Mouse (Mus musculus): ENCODE data around the gene Thap3.

Gene Thap3

GRCm38 (mm10) chr4:151983560-151983959, 5.2 kb downstream of the Thap3 start:
- no peak for DNase-seq (ENCODE audit: low spot score in 2 of 2)

DNA sequence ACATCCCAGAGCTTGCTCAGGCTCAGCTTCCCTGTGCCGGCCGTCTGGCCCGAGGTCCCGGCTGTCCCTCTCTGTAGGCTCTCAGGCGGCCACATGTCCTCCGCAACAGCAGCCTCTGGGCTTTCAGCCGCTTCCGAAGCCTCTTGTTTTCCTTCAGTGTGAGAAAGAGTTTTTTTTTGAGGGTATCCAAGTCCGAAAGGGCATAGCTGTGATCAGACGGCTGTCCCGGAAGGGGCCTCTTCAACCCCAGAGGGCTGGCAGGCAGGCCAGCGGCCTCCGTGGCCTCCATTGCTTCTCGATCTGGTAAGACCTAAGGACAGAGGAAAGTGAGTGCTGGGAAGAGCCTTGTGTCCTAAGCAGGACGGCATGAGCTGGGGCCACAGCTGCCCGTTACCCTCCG, 5.8 kb downstream of the Thap3 start:
- DNase-seq (ENCODE audit: low spot score in 2 of 2), result no peak

DNA sequence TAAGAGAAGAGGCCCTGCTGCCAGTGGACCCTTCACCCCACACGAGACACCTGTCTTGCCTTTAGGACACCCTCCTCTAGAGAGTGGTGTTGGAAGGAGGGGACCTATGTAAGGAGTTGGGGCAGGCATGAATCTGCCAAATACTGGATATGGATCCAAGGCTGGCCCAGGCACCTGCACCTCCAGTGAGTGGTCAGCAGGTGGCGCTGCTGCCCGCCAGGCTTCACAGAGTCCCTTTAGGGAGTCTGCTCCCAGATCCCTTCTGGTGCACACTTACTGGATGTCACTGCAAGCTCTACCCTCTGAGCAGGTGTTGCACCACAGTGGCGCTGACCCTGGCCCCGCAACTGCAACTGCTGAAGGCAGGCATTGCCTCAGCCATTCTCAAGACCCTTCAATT, 7.4 kb downstream of the Thap3 start:
- peak; percentile 79 to 90 for DNase-seq (ENCODE audit: low spot score in 2 of 2)

DNA sequence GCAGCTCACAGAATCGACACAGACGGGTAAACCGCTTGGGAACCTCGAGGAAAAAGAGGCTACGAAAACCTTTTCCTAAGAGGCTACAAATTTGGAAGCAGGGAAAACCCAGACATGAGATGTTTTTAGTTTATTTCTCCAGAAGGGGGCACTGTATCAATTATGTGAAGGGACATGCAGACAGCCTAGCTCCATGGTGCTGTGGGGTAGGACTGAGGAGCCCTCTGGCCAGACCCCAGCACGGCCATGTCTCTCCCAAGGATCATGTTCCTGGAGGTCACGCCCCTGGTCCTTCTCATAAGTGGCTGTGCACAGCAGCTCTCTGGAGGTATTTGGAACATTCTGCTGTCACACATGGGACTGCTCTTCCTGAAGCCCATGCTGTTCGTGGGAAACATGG, 8.1 kb downstream of the Thap3 start:
- DNase-seq (ENCODE audit: low spot score in 2 of 2), result no peak

- peak; percentile 92 for DNase-seq (ENCODE audit: low spot score in 2 of 2)
Observed at GRCm38 (mm10) chr4:151977748-151978147, 11.0 kb downstream of the Thap3 start.

- no peak for DNase-seq (ENCODE audit: low spot score in 2 of 2)
Observed at GRCm38 (mm10) chr4:151975441-151975840, 13.4 kb downstream of the Thap3 start.

DNA sequence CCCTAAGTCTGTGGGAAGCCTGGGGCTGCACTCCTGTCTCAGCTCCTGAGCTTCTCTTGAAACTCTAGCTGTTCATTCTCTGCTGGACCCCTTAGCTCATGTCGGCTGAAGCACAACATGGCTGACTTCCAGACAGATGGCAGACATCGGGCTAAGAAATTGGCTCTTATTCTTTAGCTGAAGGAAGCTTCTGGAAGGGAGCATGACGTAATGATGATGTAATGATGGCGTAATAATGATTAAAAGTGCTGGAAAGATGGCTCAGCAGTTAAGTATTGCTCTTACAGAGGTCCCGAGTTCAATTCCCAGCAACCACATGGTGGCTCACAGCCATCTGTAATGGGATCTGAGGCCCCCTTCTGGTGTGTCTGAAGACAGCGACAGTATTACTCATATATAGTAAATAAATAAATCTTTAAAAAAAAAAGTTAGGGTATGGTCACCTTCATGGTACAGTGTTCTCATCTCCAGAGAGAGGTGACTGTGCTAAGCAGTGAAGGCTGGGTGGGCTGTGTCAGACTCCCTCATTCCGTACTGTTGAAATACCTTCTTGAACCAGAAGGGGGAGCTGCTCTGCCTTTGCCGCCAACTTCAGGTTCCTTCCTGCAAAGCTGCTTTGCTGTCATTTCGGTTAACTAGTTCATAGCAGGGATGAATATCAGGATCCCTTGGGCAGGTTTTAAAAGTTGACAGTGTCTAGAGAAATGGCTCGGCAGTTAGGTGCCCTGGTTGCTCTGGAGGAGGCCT, 16.4 kb downstream of the Thap3 start:
- peak in 1 of 2 experiments; percentile 41 for DNase-seq (ENCODE audit: low spot score in 2 of 2)

DNA sequence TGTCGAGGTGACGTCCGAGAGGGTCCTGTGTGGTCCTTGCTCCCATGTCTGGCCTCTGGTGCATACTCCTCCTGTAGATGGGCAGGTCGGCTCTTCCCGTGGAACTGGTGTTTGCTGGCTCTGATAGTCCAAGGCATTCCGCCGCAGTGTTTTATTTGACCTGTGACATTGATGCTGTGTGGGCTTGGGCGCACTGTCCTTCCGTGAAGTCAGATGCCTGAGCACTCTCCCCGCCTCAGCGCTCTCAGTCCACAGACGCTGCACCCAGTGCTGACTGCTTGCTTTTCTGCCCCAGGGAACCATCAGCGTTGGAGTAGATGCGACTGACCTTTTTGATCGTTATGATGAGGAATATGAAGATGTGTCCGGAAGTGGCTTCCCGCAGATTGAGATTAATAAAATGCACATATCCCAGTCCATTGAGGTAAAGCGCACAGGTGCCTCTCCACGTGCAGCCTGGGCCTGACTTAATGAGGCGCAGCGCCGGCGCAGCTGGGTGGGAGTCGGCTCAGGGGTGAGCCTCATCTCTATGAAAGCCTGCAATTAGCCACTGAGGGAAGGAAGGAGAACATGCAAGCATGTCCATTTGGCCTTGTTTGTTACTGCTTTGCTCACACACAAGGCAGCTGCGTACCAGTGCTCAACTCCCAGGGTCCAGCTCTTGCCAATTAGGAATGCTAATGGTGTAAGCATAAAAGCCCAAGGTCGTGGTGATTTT, 20.4 kb downstream of the Thap3 start:
- no peak for DNase-seq (ENCODE audit: low spot score in 2 of 2)

GRCm38 (mm10) chr4:151962817-151963216, 26.0 kb downstream of the Thap3 start:
- DNase-seq (ENCODE audit: low spot score in 2 of 2), result no peak

- no peak for DNase-seq (ENCODE audit: low spot score in 2 of 2)
Observed at GRCm38 (mm10) chr4:151960513-151960854, 28.3 kb downstream of the Thap3 start.

- no peak for DNase-seq (ENCODE audit: low spot score in 2 of 2)
Observed at GRCm38 (mm10) chr4:151959849-151960512, 28.8 kb downstream of the Thap3 start.

GRCm38 (mm10) chr4:151957584-151958315, 31.0 kb downstream of the Thap3 start:
- no peak for DNase-seq (ENCODE audit: low spot score in 2 of 2)

- no peak for DNase-seq (ENCODE audit: low spot score in 2 of 2)
Observed at GRCm38 (mm10) chr4:151955791-151956190, 33.0 kb downstream of the Thap3 start.

DNA sequence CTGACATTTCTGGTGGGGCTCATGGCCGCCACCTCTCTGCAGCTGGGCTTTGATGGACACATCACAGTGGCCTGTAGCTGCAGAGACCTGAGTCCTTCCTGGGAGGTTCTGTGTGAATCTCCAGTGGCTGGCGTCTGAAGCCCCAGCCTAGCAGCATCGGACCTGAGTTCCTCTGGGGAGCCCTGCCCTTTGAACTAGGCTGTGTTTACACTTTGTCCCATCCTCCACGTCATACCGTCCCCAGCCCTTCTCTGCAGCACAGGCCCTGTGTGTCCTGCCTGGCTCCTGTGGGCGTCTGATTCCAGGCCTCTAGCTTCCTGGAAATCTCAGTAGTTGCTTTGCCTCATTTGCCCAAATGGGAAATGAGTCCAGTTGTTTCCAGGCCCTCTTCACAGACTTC, 35.6 kb downstream of the Thap3 start:
- DNase-seq (ENCODE audit: low spot score in 2 of 2), result no peak

- no peak for DNase-seq (ENCODE audit: low spot score in 2 of 2)
Observed at GRCm38 (mm10) chr4:151948497-151949471, 40.0 kb downstream of the Thap3 start.

DNA sequence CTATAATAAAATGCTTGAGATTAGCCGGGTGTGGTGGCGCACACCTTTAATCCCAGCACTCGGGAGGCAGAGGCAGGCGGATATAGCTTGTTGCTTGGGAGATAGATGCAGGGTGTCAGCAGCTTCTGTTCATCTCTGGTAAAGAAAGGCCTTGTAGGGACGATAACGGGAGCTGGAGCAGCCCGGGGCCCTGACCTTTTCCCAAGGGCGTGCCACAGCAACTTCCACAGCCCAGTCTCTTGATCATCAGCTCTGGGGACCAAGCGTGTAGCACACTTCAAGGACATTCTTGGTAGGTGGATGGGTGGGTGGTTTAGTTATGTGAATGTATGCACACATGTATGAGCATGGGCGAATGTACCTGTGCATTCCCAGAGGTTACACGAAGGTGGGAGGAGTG, 42.6 kb downstream of the Thap3 start:
- no peak for DNase-seq (ENCODE audit: low spot score in 2 of 2)

DNA sequence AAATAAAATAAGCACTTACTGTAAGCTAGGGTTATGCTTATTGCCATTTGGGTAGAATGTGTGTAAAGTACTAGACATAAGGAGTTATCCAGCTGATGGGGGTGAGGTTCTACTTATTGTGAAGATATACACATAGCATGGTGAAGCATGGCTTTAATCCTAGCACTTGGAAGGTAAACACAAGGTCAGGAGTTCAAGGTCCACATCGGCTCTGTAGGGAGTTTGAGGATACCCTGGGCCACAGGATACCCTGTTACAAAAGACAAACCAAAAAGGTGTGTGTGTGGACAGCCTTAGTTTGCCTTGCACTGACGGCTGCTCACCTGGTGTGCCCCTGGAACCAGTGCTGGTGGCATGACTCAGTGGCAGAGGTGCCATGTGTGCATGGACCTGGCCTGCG, 50.7 kb downstream of the Thap3 start:
- no peak for DNase-seq (ENCODE audit: low spot score in 2 of 2)

- DNase-seq (ENCODE audit: low spot score in 2 of 2), result no peak
Observed at GRCm38 (mm10) chr4:151937441-151937840, 51.4 kb downstream of the Thap3 start.

DNA sequence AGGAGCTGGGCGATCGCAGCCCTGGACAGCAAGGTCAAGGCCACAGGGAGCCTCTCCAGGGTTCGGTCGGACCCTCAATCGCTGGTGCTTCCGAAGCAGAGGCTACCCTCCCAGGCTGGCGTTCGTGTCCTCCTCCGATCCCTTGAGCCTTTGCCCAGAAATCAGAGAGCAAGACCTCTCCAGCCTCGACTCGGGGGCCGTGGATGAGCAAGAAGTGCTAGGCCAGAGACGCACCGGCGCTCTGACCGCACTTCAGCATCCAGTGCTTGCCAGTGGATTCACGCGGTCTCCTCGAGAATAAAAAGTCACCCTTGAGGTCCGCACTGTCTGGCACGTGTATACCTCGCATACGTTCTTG, 54.6 kb downstream of the Thap3 start:
- no peak for DNase-seq (ENCODE audit: low spot score in 2 of 2)

DNA sequence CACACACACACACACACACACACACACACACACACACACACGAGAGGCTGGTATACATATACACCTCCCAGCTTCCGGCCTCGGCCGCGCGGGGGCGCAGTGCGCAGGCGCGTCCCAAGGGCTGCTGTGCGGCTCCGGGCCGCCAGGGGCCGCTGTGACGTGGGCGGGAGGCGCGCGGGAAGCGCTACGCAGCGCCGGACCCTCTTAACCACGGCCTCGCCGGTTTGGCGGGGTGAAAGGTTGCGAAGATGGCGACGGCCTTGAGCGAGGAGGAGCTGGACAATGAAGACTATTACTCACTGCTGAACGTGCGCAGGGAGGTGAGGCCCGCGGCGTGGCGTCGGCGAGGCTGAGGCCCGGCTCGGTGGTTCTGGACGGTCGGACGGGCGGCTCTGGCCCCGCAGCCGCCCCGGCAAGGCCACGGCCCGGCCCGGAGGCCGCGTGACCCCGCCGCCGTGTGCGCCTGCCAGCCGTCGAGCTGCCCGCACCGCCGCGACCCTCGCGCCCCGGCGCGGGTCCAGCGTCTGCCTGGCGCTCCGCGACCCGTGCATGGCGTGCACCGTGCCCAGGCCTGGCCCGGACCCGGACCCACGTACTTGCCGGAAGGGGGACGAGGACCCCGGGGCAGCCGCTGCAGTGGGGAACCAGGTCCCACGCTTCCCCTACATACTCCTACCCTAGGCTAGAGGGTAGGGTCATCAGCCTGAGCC, 55.1 kb downstream of the Thap3 start, which contains the start of gene Dnajc11:
Dnajc11 (plus strand) TSS at position 187 of the 710 bp plus-strand sequence.
- DNase-seq (ENCODE audit: low spot score in 2 of 2), result peak; percentile 93 to 94
